Mouse (Mus musculus): ENCODE results near the gene Med6. TPM values are rescaled to one million over a fixed set of nuclear protein-coding genes. Genes with fewer than 3 reads are reported as not detected.
A peak's percentile ranks its signal among the peaks of the same experiment; 100 is the strongest.

The Med6 gene
- polyA plus RNA-seq, 1 experiment, result 8.4 TPM

DNA sequence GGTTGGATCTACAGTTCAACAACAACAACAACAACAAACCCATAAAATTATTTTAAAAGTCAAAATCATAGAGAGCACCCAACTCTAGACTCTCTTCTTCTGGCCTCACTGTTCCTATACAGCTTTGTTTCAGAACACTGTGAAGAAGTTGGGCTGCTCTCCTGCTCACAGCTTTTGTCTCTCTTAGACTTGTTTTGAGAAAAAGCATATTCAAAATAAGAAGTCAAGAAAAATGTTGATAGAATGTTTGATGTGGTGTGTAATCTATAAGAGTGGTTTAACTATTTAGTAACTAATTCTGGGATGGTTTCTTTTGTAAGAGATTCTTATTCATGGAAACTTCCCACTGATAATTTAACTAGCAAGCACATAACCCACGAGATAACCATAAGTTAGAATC is 26.4 kb downstream of the Med6 start, which contains the start of gene Adam21:
Gene Adam21 (minus strand): TSS at position 101 of the 400 bp plus-strand sequence.
- Histone ChIP-seq H3K27me3 (ENCODE audit: control insufficient read depth, insufficient read depth, low read length) (no peaks in the 10 kb centered on the region), H3K27ac (ENCODE audit: control insufficient read depth, insufficient read depth, low read length) (no peak within 1 kb of the TSS), H3K4me3 (ENCODE audit: control insufficient read depth, insufficient read depth, low read length) (no peak within 1 kb of the TSS), H3K4me1 (replicated peaks; ENCODE audit: control insufficient read depth, insufficient read depth, low read length) (no peaks in the 10 kb centered on the region), H3K36me3 (ENCODE audit: control insufficient read depth, insufficient read depth, low read length) (no peaks in the 10 kb centered on the region; the same call in 1 of the 2 replicates)
- 89% methylated on average over 1 of the region's 1 CpGs for WGBS
- DNase-seq, result no peak
- TF ChIP-seq POLR2A (IDR thresholded peaks at IDR 0.05; ENCODE audit: control insufficient read depth, extremely low read depth, insufficient read depth, low read length, poor library complexity) (no peak), CTCF (IDR thresholded peaks at IDR 0.05; ENCODE audit: borderline replicate concordance, control insufficient read depth, extremely low read depth, insufficient read depth, low read length, poor library complexity) (no peak)

DNA sequence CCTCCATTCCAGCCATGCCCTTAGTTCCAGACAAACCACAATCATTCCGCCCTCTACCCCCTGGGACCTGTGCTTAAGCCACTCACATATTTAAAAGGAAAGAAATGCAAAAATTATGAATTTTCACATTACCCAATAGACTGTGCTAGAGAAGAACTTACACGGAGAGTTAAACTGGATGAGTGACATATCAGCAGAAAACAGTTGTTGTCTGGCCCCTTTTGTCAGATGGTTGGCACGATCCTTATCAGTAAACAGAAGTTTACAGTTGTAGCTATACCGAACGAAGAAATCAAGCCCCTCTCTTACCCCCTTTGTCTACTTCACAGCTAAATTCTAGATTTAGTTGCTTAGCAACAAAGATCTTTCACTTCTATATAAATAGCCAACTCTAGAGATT is 26.9 kb downstream of the Med6 start:
- Histone ChIP-seq H3K4me3 (ENCODE audit: control insufficient read depth, insufficient read depth, low read length) (no peak overlapping the region), H3K27me3 (ENCODE audit: control insufficient read depth, insufficient read depth, low read length) (no peaks in the 10 kb centered on the region), H3K36me3 (ENCODE audit: control insufficient read depth, insufficient read depth, low read length) (no peaks in the 10 kb centered on the region; the same call in 1 of the 2 replicates), H3K27ac (ENCODE audit: control insufficient read depth, insufficient read depth, low read length) (no peak overlapping the region), H3K4me1 (replicated peaks; ENCODE audit: control insufficient read depth, insufficient read depth, low read length) (no peaks in the 10 kb centered on the region)
- 89% methylated on average over 5 of the region's 5 CpGs for WGBS
- no peak for DNase-seq
- no peak for TF ChIP-seq CTCF (IDR thresholded peaks at IDR 0.05; ENCODE audit: borderline replicate concordance, control insufficient read depth, extremely low read depth, insufficient read depth, low read length, poor library complexity)
- no peak for TF ChIP-seq POLR2A (IDR thresholded peaks at IDR 0.05; ENCODE audit: control insufficient read depth, extremely low read depth, insufficient read depth, low read length, poor library complexity)

DNA sequence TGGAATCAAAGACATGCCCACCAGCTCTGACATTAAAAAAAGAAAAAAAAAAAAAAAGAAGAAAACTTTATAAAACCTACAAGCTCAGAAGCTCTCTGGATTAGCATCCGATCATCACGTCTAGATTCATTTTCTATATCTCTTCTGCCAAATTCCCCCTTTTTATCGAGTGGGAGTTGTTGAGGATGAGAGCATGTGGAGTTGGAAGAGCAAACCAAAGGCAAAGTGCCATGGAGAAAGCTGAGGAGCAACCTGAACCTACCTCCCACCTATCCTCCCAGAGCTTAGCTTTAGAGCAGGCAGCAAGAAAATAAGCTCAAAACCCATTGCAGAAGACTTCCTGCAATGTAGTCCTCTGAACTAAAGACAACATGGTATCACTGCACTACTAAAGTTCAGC is 30.6 kb downstream of the Med6 start:
- DNase-seq, result no peak
- Histone ChIP-seq H3K27me3 (ENCODE audit: control insufficient read depth, insufficient read depth, low read length) (no peaks in the 10 kb centered on the region), H3K36me3 (ENCODE audit: control insufficient read depth, insufficient read depth, low read length) (no peaks in the 10 kb centered on the region), H3K27ac (ENCODE audit: control insufficient read depth, insufficient read depth, low read length) (no peak overlapping the region), H3K4me1 (replicated peaks; ENCODE audit: control insufficient read depth, insufficient read depth, low read length) (no peaks in the 10 kb centered on the region), H3K4me3 (ENCODE audit: control insufficient read depth, insufficient read depth, low read length) (no peak overlapping the region)
- TF ChIP-seq CTCF (IDR thresholded peaks at IDR 0.05; ENCODE audit: borderline replicate concordance, control insufficient read depth, extremely low read depth, insufficient read depth, low read length, poor library complexity) (no peak), POLR2A (IDR thresholded peaks at IDR 0.05; ENCODE audit: control insufficient read depth, extremely low read depth, insufficient read depth, low read length, poor library complexity) (no peak)
- whole genome bisulfite sequencing, result 96% methylated on average over 3 of the region's 3 CpGs

DNA sequence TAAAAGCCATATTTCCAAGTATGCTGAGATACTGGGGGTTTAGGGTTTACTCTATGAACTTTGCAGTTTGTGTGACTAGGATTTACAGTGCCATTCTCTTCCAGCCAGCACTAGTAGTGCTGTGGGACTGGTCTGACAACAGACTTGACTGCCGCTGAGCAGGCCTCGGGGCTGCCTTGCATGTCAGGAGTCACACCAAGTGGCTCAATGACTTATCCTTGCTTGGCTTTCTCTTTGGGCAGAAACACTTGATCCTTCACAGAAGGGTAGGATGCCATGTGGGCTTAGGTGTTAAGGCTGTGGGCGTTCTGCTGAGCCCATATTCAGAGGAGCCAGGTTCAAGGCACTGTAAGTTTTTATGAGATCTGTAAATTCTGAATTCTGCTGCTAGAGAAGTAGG is 45.5 kb downstream of the Med6 start:
- Histone ChIP-seq H3K27me3 (ENCODE audit: control insufficient read depth, insufficient read depth, low read length) (no peaks in the 10 kb centered on the region), H3K27ac (ENCODE audit: control insufficient read depth, insufficient read depth, low read length) (no peak overlapping the region), H3K4me3 (ENCODE audit: control insufficient read depth, insufficient read depth, low read length) (no peak overlapping the region), H3K4me1 (replicated peaks; ENCODE audit: control insufficient read depth, insufficient read depth, low read length) (no peaks in the 10 kb centered on the region), H3K36me3 (ENCODE audit: control insufficient read depth, insufficient read depth, low read length) (no peaks in the 10 kb centered on the region)
- TF ChIP-seq POLR2A (IDR thresholded peaks at IDR 0.05; ENCODE audit: control insufficient read depth, extremely low read depth, insufficient read depth, low read length, poor library complexity) (no peak), CTCF (IDR thresholded peaks at IDR 0.05; ENCODE audit: borderline replicate concordance, control insufficient read depth, extremely low read depth, insufficient read depth, low read length, poor library complexity) (no peak)
- 94% methylated on average over 3 of the region's 3 CpGs for WGBS
- DNase-seq, result no peak

DNA sequence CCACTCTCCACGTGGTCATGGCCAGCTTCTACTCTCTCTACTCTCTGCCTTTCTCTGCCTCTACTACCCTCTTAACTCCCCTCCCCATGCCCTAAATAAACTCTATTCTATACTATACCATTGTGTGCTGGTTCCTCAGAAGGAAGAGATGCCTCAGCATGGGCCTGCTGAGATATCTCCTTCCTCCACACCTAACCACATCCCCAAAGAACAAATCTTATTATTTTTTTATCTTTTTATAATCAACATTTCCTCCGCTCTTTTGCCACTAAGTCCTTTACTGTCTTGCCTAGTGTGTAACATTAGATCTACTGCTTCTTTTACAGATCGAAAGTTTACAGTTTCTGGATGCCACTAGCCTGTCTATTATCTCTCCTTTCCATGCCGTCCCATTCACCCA is 47.6 kb downstream of the Med6 start:
- no peak for TF ChIP-seq POLR2A (IDR thresholded peaks at IDR 0.05; ENCODE audit: control insufficient read depth, extremely low read depth, insufficient read depth, low read length, poor library complexity)
- TF ChIP-seq CTCF (IDR thresholded peaks at IDR 0.05; ENCODE audit: borderline replicate concordance, control insufficient read depth, extremely low read depth, insufficient read depth, low read length, poor library complexity), result no peak
- no peak overlapping the region for H3K4me3 ChIP-seq (ENCODE audit: control insufficient read depth, insufficient read depth, low read length)
- H3K27ac ChIP-seq (ENCODE audit: control insufficient read depth, insufficient read depth, low read length), result no peak overlapping the region
- 45% methylated on average over 4 of the region's 4 CpGs for WGBS
- H3K4me1 ChIP-seq (replicated peaks; ENCODE audit: control insufficient read depth, insufficient read depth, low read length), result no peaks in the 10 kb centered on the region
- no peaks in the 10 kb centered on the region for H3K27me3 ChIP-seq (ENCODE audit: control insufficient read depth, insufficient read depth, low read length)
- DNase-seq, result no peak
- no peaks in the 10 kb centered on the region for H3K36me3 ChIP-seq (ENCODE audit: control insufficient read depth, insufficient read depth, low read length)

DNA sequence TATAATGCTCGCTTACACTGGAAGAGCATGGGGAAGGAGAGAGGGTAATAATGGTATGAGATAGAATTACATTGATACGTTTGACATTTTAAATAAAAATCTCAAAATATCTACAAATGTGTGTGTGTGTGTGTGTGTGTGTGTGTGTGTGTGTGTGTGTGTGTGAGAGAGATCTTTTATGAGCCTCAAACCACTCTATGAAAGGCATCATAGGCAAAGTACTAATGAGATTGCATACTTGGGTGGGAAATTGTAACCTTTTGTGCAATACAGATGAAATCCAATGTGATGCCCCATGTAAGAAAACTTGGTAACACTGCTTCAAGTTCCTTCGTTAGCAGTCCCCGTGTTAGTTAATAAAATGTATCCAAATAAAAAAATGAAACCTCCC is 61.8 kb downstream of the Med6 start:
- H3K27ac ChIP-seq (ENCODE audit: control insufficient read depth, insufficient read depth, low read length), result peak overlapping the region; percentile 46
- H3K27me3 ChIP-seq (ENCODE audit: control insufficient read depth, insufficient read depth, low read length), result no peaks in the 10 kb centered on the region
- WGBS, result 42% methylated on average over 4 of the region's 4 CpGs
- no peak for TF ChIP-seq POLR2A (IDR thresholded peaks at IDR 0.05; ENCODE audit: control insufficient read depth, extremely low read depth, insufficient read depth, low read length, poor library complexity)
- no peak for TF ChIP-seq CTCF (IDR thresholded peaks at IDR 0.05; ENCODE audit: borderline replicate concordance, control insufficient read depth, extremely low read depth, insufficient read depth, low read length, poor library complexity)
- H3K4me3 ChIP-seq (ENCODE audit: control insufficient read depth, insufficient read depth, low read length), result peak overlapping the region; percentile 100
- peaks cover 2% of the 10 kb centered on the region; the same call in 1 of the 2 replicates for H3K4me1 ChIP-seq (replicated peaks; ENCODE audit: control insufficient read depth, insufficient read depth, low read length)
- H3K36me3 ChIP-seq (ENCODE audit: control insufficient read depth, insufficient read depth, low read length), result no peaks in the 10 kb centered on the region
- DNase-seq, result no peak

All from thymus, adult 2 months (tissue).